Mouse (Mus musculus) liver, postnatal 0 days (tissue): Measurements from ENCODE around the gene Slco6d1. TPM values are rescaled to one million over a fixed set of nuclear protein-coding genes. Genes with fewer than 3 reads are reported as not detected.
"Not testable (repeated sequence)": the region's sequence is repeated elsewhere in the genome, so short reads cannot be mapped to it uniquely, and the experiment has no call there.

ENCODE experiments used
- ATAC-seq: fragments of 200-750 bp; cut with Nextera tagmentation; 2 replicates; pipeline ENCODE4 v1.8.0; 2017; ENCODE audit warnings: mild to moderate bottlenecking, moderate library complexity
- DNase-seq: peaks from one replicate; pipeline ENCODE4 v3.0.0-alpha.2; 2016
- H3K27ac ChIP-seq: fragments of 300-500 bp; sonication (generic); 2 replicates; pipeline ENCODE4 v1.5.1; 2014; ENCODE audit warnings: antibody characterized with exemption, moderate library complexity, mild to moderate bottlenecking, low read depth
- H3K27me3 ChIP-seq: fragments of 300-500 bp; sonication (generic); 2 replicates; pipeline ENCODE4 v1.6.1; 2014; ENCODE audit warnings: low read length, control low read depth, mixed read lengths; ENCODE audit not compliant: insufficient read depth
- H3K36me3 ChIP-seq: fragments of 300-500 bp; sonication (generic); replicated peaks from 2 replicates; pipeline ENCODE4 v1.6.1; 2014; ENCODE audit warnings: mild to moderate bottlenecking, control low read depth, low read length, moderate library complexity, mixed read lengths; ENCODE audit not compliant: insufficient read depth
- H3K4me1 ChIP-seq: fragments of 300-500 bp; sonication (generic); 2 replicates; pipeline ENCODE4 v1.6.1; 2014; ENCODE audit warnings: antibody characterized with exemption, mild to moderate bottlenecking, control low read depth; ENCODE audit not compliant: insufficient read depth
- H3K4me2 ChIP-seq: fragments of 300-500 bp; sonication (generic); 2 replicates; pipeline ENCODE4 v1.6.1; 2014; ENCODE audit warnings: low read depth, mild to moderate bottlenecking, low read length, moderate library complexity, mixed read lengths
- H3K4me3 ChIP-seq: fragments of 300-500 bp; sonication (generic); 2 replicates; pipeline ENCODE4 v1.5.1; 2014; ENCODE audit warnings: low read depth, low read length
- H3K9ac ChIP-seq: fragments of 300-500 bp; sonication (generic); replicated peaks from 2 replicates; pipeline ENCODE4 v1.6.1; 2014; ENCODE audit warnings: mild to moderate bottlenecking, moderate library complexity
- H3K9me3 ChIP-seq: fragments of 300-500 bp; sonication (generic); 2 replicates; pipeline ENCODE4 v1.6.1; 2016; ENCODE audit warnings: mild to moderate bottlenecking, control low read depth, low read length, mixed read lengths
- CTCF ChIP-seq: sonication (generic); IDR thresholded peaks from 2 replicates; pipeline ENCODE4 v1.5.1; 2016; ENCODE audit warnings: antibody characterized with exemption, low read depth
- EP300 ChIP-seq: IDR thresholded peaks from 2 replicates; pipeline ENCODE4 v1.6.1; 2016; ENCODE audit warnings: antibody characterized with exemption, low read depth, mild to moderate bottlenecking
- WGBS: fragments of 180-500 bp; shearing (Covaris S2); extraction: QIAGEN DNeasy Blood & Tissue Kit; methylation state at CpG from one replicate; pipeline ENCODE4 v1.1.7; 2014; ENCODE audit not compliant: insufficient replicate concordance; 5-methylcytosine and 5-hydroxymethylcytosine counted together
- microRNA-seq: library from miRNA; unstranded; fragments of <30 nt; microRNA quantifications from one replicate; pipeline ENCODE4, GENCODE M21; 2016
- polyA plus RNA-seq: library from polyadenylated mRNA; unstranded; fragments of >200 nt; fragmentation: Nextera tagmentation; extraction: Ambion mirVana; gene quantifications from 2 replicates; pipeline ENCODE4 v1.2.1, GENCODE M21; 2015

Gene Slco6d1
- polyA plus RNA-seq, 1 experiment from 2014 or later: not detected

DNA sequence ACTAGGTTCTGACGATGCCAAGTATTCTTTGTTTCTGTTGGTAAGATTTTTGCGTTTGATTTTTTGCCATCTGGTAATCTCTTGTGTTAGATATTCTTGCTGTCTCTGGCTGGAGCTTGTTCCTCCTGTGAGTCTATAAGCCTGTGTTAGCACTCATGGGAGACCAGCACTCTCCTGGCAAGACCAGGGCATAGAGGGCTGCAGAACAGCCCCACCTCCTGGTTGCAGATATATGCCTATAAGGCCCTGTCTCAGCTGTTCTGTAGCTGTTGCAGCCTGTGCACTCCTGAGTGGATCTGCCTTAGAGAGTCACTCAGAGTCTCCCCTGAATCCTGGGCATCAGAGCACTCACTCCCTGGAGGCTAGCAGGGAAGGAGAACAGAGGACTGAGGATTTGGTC, 102.1 kb downstream of the Slco6d1 start:
- no peak overlapping the region for H3K4me2 ChIP-seq
- ATAC-seq: no peak
- no peak for DNase-seq
- no peaks in the 10 kb centered on the region for H3K4me1 ChIP-seq
- no peak overlapping the region for H3K4me3 ChIP-seq
- H3K36me3 ChIP-seq: no peaks in the 10 kb centered on the region
- TF ChIP-seq CTCF (no peak), EP300 (no peak)
- no peaks in the 10 kb centered on the region for H3K27me3 ChIP-seq
- H3K9me3 ChIP-seq: no peaks in the 10 kb centered on the region
- H3K27ac ChIP-seq: no peak overlapping the region
- WGBS: 81% methylated on average over 2 of the region's 2 CpGs
- no peak overlapping the region for H3K9ac ChIP-seq

- no peaks in the 10 kb centered on the region for H3K4me1 ChIP-seq
- H3K27me3 ChIP-seq: no peaks in the 10 kb centered on the region
- no peak overlapping the region for H3K9ac ChIP-seq
- no peak for DNase-seq
- no peak overlapping the region for H3K4me2 ChIP-seq
- no peak overlapping the region for H3K4me3 ChIP-seq
- H3K9me3 ChIP-seq: no peaks in the 10 kb centered on the region
- no peak overlapping the region for H3K27ac ChIP-seq
- TF ChIP-seq EP300 (no peak), CTCF (no peak)
- no peaks in the 10 kb centered on the region for H3K36me3 ChIP-seq
- ATAC-seq: no peak
Observed at GRCm38 (mm10) chr1:98523537-98523936, 102.6 kb downstream of the Slco6d1 start.

- not testable (repeated sequence) for ATAC-seq, H3K4me3 ChIP-seq, H3K27me3 ChIP-seq, H3K9ac ChIP-seq, H3K36me3 ChIP-seq, DNase-seq, H3K4me1 ChIP-seq, H3K9me3 ChIP-seq, H3K4me2 ChIP-seq, H3K27ac ChIP-seq
- 83% methylated on average over 1 of the region's 2 CpGs for WGBS
Observed at GRCm38 (mm10) chr1:98528368-98528767, 107.4 kb downstream of the Slco6d1 start.

GRCm38 (mm10) chr1:98545372-98545771, 124.4 kb downstream of the Slco6d1 start:
- Histone ChIP-seq H3K9ac (no peak overlapping the region), H3K27ac (no peak overlapping the region), H3K36me3 (no peaks in the 10 kb centered on the region), H3K4me1 (no peaks in the 10 kb centered on the region), H3K27me3 (no peaks in the 10 kb centered on the region), H3K4me3 (no peak overlapping the region), H3K4me2 (no peak overlapping the region), H3K9me3 (no peaks in the 10 kb centered on the region)
- 32% methylated on average over 2 of the region's 2 CpGs for WGBS
- TF ChIP-seq CTCF (no peak), EP300 (no peak)
- no peak for DNase-seq
- no peak for ATAC-seq

DNA sequence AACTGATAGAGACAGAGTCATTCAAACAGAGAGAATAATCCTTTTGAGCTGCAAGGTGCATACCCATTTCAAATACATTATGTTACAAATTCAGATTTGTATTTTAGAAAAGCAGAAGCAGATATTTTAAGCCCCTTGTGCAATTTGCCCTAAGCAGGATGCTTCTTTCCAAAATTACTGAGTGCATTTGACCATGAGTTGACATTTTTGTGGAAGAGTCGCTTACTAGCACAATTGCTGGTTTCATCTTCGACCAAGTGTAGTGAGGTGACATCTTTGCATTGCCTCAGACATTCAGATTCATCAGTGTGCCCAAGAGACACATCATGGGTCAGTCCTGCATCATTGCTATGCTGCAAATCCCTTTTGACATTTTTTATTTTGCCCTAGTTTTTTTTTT, 133.5 kb downstream of the Slco6d1 start:
- Histone ChIP-seq H3K36me3 (no peaks in the 10 kb centered on the region), H3K9ac (no peak overlapping the region), H3K4me2 (no peak overlapping the region), H3K9me3 (no peaks in the 10 kb centered on the region), H3K27me3 (no peaks in the 10 kb centered on the region), H3K27ac (no peak overlapping the region), H3K4me1 (no peaks in the 10 kb centered on the region), H3K4me3 (no peak overlapping the region)
- ATAC-seq (no peak), DNase-seq (no peak)
- TF ChIP-seq CTCF: no peak
- no peak for TF ChIP-seq EP300
- WGBS: 56% methylated on average over 2 of the region's 2 CpGs

- Histone ChIP-seq H3K9me3 (no peaks in the 10 kb centered on the region), H3K4me1 (no peaks in the 10 kb centered on the region), H3K4me2 (no peak overlapping the region), H3K36me3 (no peaks in the 10 kb centered on the region), H3K27me3 (no peaks in the 10 kb centered on the region), H3K27ac (no peak overlapping the region), H3K9ac (no peak overlapping the region), H3K4me3 (no peak overlapping the region)
- no peak for ATAC-seq
- TF ChIP-seq EP300 (no peak), CTCF (no peak)
- no peak for DNase-seq
Observed at GRCm38 (mm10) chr1:98565701-98566100, 144.8 kb downstream of the Slco6d1 start.

Small RNA genes within 50 kb of the gene (microRNA-seq; reads per million reads assigned to microRNA genes)
- gene Gm26134: not detected
